Mouse (Mus musculus) intestine, embryonic 15.5 days (tissue): Measurements from ENCODE around the gene Nme7. TPM values are rescaled to one million over a fixed set of nuclear protein-coding genes. Genes with fewer than 3 reads are reported as not detected.

ENCODE experiments used
- ATAC-seq: fragments of 200-750 bp; cut with Nextera tagmentation; 2 replicates; pipeline ENCODE4 v1.8.0; 2017; ENCODE audit warnings: moderate TSS enrichment, moderate library complexity
- H3K27ac ChIP-seq: fragments of 300-500 bp; sonication (generic); 2 replicates; pipeline ENCODE4 v1.5.1; 2015; ENCODE audit warnings: mild to moderate bottlenecking, inconsistent platforms
- H3K27me3 ChIP-seq: fragments of 300-500 bp; sonication (generic); replicated peaks from 2 replicates; pipeline ENCODE4 v1.6.1; 2015; ENCODE audit warnings: inconsistent platforms
- H3K36me3 ChIP-seq: fragments of 300-500 bp; sonication (generic); 2 replicates; pipeline ENCODE4 v1.6.1; 2015; ENCODE audit warnings: inconsistent platforms
- H3K4me1 ChIP-seq: fragments of 300-500 bp; sonication (generic); replicated peaks from 2 replicates; pipeline ENCODE4 v1.6.1; 2015; ENCODE audit warnings: inconsistent platforms
- H3K4me2 ChIP-seq: fragments of 300-500 bp; sonication (generic); replicated peaks from 2 replicates; pipeline ENCODE4 v1.6.1; 2015; ENCODE audit warnings: mild to moderate bottlenecking, inconsistent platforms
- H3K4me3 ChIP-seq: fragments of 300-500 bp; sonication (generic); replicated peaks from 2 replicates; pipeline ENCODE4 v1.5.1; 2015; ENCODE audit warnings: inconsistent platforms
- H3K9ac ChIP-seq: fragments of 300-500 bp; sonication (generic); 2 replicates; pipeline ENCODE4 v1.6.1; 2015; ENCODE audit warnings: inconsistent platforms
- H3K9me3 ChIP-seq: fragments of 300-500 bp; sonication (generic); 2 replicates; pipeline ENCODE4 v1.6.1; 2016; ENCODE audit warnings: inconsistent platforms
- WGBS: fragments of 180-500 bp; shearing (Covaris S2); methylation state at CpG from one replicate; pipeline ENCODE4 v1.1.7; 2015; 5-methylcytosine and 5-hydroxymethylcytosine counted together
- polyA plus RNA-seq: library from polyadenylated mRNA; unstranded; fragments of >200 nt; fragmentation: Nextera tagmentation; extraction: Ambion mirVana; gene quantifications from 2 replicates; pipeline ENCODE4 v1.2.1, GENCODE M21; 2015

Gene Nme7
- polyA plus RNA-seq, 1 experiment from 2014 or later, result 35.0 TPM

- ATAC-seq, result peak; percentile 71
- WGBS, result 53% methylated on average over 10 of the region's 10 CpGs
- Histone ChIP-seq H3K4me2 (0 out of 2 replicates have a peak overlapping the region, but pooled peaks have one; percentile 11), H3K4me1 (peaks cover 19% of the 10 kb centered on the region), H3K9ac (no peak overlapping the region), H3K36me3 (no peaks in the 10 kb centered on the region), H3K4me3 (no peak overlapping the region), H3K27ac (peak overlapping the region; percentile 18; the same call in 1 of the 2 replicates), H3K27me3 (no peaks in the 10 kb centered on the region), H3K9me3 (no peaks in the 10 kb centered on the region)
These were observed 17.5 kb downstream of the Nme7 start for GRCm38 (mm10) chr1:164321408-164321807.

GRCm38 (mm10) chr1:164322987-164323650 lies 19.2 kb downstream of the Nme7 start:
- Histone ChIP-seq H3K4me3 (no peak overlapping the region), H3K4me1 (peaks cover 25% of the 10 kb centered on the region), H3K9ac (no peak overlapping the region), H3K36me3 (no peaks in the 10 kb centered on the region), H3K9me3 (no peaks in the 10 kb centered on the region), H3K4me2 (no peak overlapping the region), H3K27me3 (no peaks in the 10 kb centered on the region), H3K27ac (no peak overlapping the region)
- no peak for ATAC-seq
- 66% methylated on average over 8 of the region's 8 CpGs for WGBS

- H3K36me3 ChIP-seq, result no peaks in the 10 kb centered on the region
- 90% methylated on average over 4 of the region's 4 CpGs for WGBS
- H3K27me3 ChIP-seq, result no peaks in the 10 kb centered on the region
- H3K9me3 ChIP-seq, result no peaks in the 10 kb centered on the region
- no peak overlapping the region for H3K4me2 ChIP-seq
- H3K9ac ChIP-seq, result no peak overlapping the region
- no peak overlapping the region for H3K27ac ChIP-seq
- no peak overlapping the region for H3K4me3 ChIP-seq
- ATAC-seq, result no peak
- peaks cover 17% of the 10 kb centered on the region for H3K4me1 ChIP-seq
These were observed 20.3 kb downstream of the Nme7 start for GRCm38 (mm10) chr1:164324221-164324620.

- ATAC-seq, result no peak
- H3K4me1 ChIP-seq, result peaks cover 12% of the 10 kb centered on the region
- no peak overlapping the region for H3K4me3 ChIP-seq
- H3K27me3 ChIP-seq, result no peaks in the 10 kb centered on the region
- H3K27ac ChIP-seq, result no peak overlapping the region
- H3K4me2 ChIP-seq, result no peak overlapping the region
- 79% methylated on average over 2 of the region's 2 CpGs for WGBS
- H3K9me3 ChIP-seq, result no peaks in the 10 kb centered on the region
- no peaks in the 10 kb centered on the region for H3K36me3 ChIP-seq
- H3K9ac ChIP-seq, result no peak overlapping the region
These were observed 21.0 kb downstream of the Nme7 start for GRCm38 (mm10) chr1:164324878-164325277.

GRCm38 (mm10) chr1:164326600-164327155 lies 22.8 kb downstream of the Nme7 start:
- Histone ChIP-seq H3K4me3 (no peak overlapping the region), H3K9ac (no peak overlapping the region), H3K27ac (no peak overlapping the region), H3K36me3 (no peaks in the 10 kb centered on the region), H3K27me3 (no peaks in the 10 kb centered on the region), H3K4me2 (no peak overlapping the region), H3K9me3 (no peaks in the 10 kb centered on the region), H3K4me1 (0 out of 2 replicates have a peak, but pooled peaks cover 6% of the 10 kb centered on the region)
- peak; percentile 70 for ATAC-seq
- WGBS, result 45% methylated on average over 6 of the region's 6 CpGs

- ATAC-seq, result no peak
- Histone ChIP-seq H3K9ac (no peak overlapping the region), H3K27ac (no peak overlapping the region), H3K9me3 (no peaks in the 10 kb centered on the region), H3K27me3 (no peaks in the 10 kb centered on the region), H3K4me3 (no peak overlapping the region), H3K36me3 (no peaks in the 10 kb centered on the region), H3K4me2 (no peak overlapping the region), H3K4me1 (0 out of 2 replicates have a peak, but pooled peaks cover 6% of the 10 kb centered on the region)
- 52% methylated on average over 7 of the region's 7 CpGs for WGBS
These were observed 23.8 kb downstream of the Nme7 start for GRCm38 (mm10) chr1:164327764-164328163.

GRCm38 (mm10) chr1:164332559-164332958 lies 28.6 kb downstream of the Nme7 start:
- WGBS, result 92% methylated on average over 11 of the region's 11 CpGs
- no peaks in the 10 kb centered on the region for H3K4me1 ChIP-seq
- H3K27me3 ChIP-seq, result no peaks in the 10 kb centered on the region
- H3K4me3 ChIP-seq, result no peak overlapping the region
- no peak overlapping the region for H3K27ac ChIP-seq
- no peak overlapping the region for H3K4me2 ChIP-seq
- H3K36me3 ChIP-seq, result 0 out of 2 replicates have a peak, but pooled peaks cover 4% of the 10 kb centered on the region
- no peak for ATAC-seq
- H3K9me3 ChIP-seq, result no peaks in the 10 kb centered on the region
- no peak overlapping the region for H3K9ac ChIP-seq

- Histone ChIP-seq H3K4me3 (no peak overlapping the region), H3K36me3 (0 out of 2 replicates have a peak, but pooled peaks cover 4% of the 10 kb centered on the region), H3K9ac (no peak overlapping the region), H3K27me3 (no peaks in the 10 kb centered on the region), H3K4me1 (no peaks in the 10 kb centered on the region), H3K4me2 (no peak overlapping the region), H3K27ac (no peak overlapping the region), H3K9me3 (no peaks in the 10 kb centered on the region)
- ATAC-seq, result peak; percentile 70
- WGBS, result 78% methylated on average over 3 of the region's 3 CpGs
These were observed 31.5 kb downstream of the Nme7 start for GRCm38 (mm10) chr1:164335435-164335834.

- H3K4me1 ChIP-seq, result no peaks in the 10 kb centered on the region
- H3K9ac ChIP-seq, result no peak overlapping the region
- no peak overlapping the region for H3K27ac ChIP-seq
- no peak overlapping the region for H3K4me3 ChIP-seq
- H3K36me3 ChIP-seq, result 0 out of 2 replicates have a peak, but pooled peaks cover 4% of the 10 kb centered on the region
- H3K27me3 ChIP-seq, result no peaks in the 10 kb centered on the region
- no peaks in the 10 kb centered on the region for H3K9me3 ChIP-seq
- no peak overlapping the region for H3K4me2 ChIP-seq
- 0 out of 2 replicates have a peak, but pooled peaks have one; percentile 55 for ATAC-seq
- 87% methylated on average over 4 of the region's 4 CpGs for WGBS
These were observed 31.9 kb downstream of the Nme7 start for GRCm38 (mm10) chr1:164335846-164336245.

GRCm38 (mm10) chr1:164342161-164342560 lies 38.2 kb downstream of the Nme7 start:
- Histone ChIP-seq H3K9me3 (no peaks in the 10 kb centered on the region), H3K27me3 (no peaks in the 10 kb centered on the region), H3K36me3 (0 out of 2 replicates have a peak, but pooled peaks cover 3% of the 10 kb centered on the region), H3K27ac (no peak overlapping the region), H3K4me1 (no peaks in the 10 kb centered on the region), H3K4me2 (no peak overlapping the region), H3K4me3 (no peak overlapping the region), H3K9ac (no peak overlapping the region)
- 82% methylated on average over 3 of the region's 3 CpGs for WGBS
- ATAC-seq, result no peak

GRCm38 (mm10) chr1:164353443-164353842 lies 49.5 kb downstream of the Nme7 start:
- no peaks in the 10 kb centered on the region for H3K27me3 ChIP-seq
- ATAC-seq, result peak; percentile 96
- no peak overlapping the region for H3K4me3 ChIP-seq
- H3K4me1 ChIP-seq, result no peaks in the 10 kb centered on the region
- H3K9me3 ChIP-seq, result no peaks in the 10 kb centered on the region
- H3K36me3 ChIP-seq, result no peaks in the 10 kb centered on the region
- H3K27ac ChIP-seq, result peak overlapping the region; percentile 64
- WGBS, result 58% methylated on average over 3 of the region's 3 CpGs
- H3K9ac ChIP-seq, result no peak overlapping the region
- H3K4me2 ChIP-seq, result no peak overlapping the region

- H3K4me2 ChIP-seq, result no peak overlapping the region
- H3K27ac ChIP-seq, result no peak overlapping the region
- 72% methylated on average over 3 of the region's 3 CpGs for WGBS
- H3K27me3 ChIP-seq, result no peaks in the 10 kb centered on the region
- H3K9me3 ChIP-seq, result no peaks in the 10 kb centered on the region
- H3K9ac ChIP-seq, result no peak overlapping the region
- no peaks in the 10 kb centered on the region for H3K36me3 ChIP-seq
- H3K4me1 ChIP-seq, result no peaks in the 10 kb centered on the region
- no peak for ATAC-seq
- no peak overlapping the region for H3K4me3 ChIP-seq
These were observed 54.1 kb downstream of the Nme7 start for GRCm38 (mm10) chr1:164357995-164358394.

GRCm38 (mm10) chr1:164361997-164362396 lies 58.1 kb downstream of the Nme7 start:
- Histone ChIP-seq H3K4me1 (no peaks in the 10 kb centered on the region), H3K4me3 (no peak overlapping the region), H3K27me3 (no peaks in the 10 kb centered on the region), H3K27ac (no peak overlapping the region), H3K9me3 (no peaks in the 10 kb centered on the region), H3K4me2 (no peak overlapping the region), H3K36me3 (no peaks in the 10 kb centered on the region), H3K9ac (no peak overlapping the region)
- ATAC-seq, result no peak
- WGBS, result 80% methylated on average over 2 of the region's 2 CpGs
